Mouse (Mus musculus): ENCODE measurements at regions not wholly inside any gene's neighbourhood (a gene's known extent, or its start where the extent isn't known, plus 50 kb on each side); places are given as distances from the start of the nearest gene placed in this dataset.

GRCm38 (mm10) chr4:54652111-54653021 is 292.5 kb upstream of the Zfp462 start:
- no peak for TF ChIP-seq POLR2A (IDR thresholded peaks at IDR 0.05; ENCODE audit: extremely low read depth, insufficient read depth, low read length)
- no peak for TF ChIP-seq CTCF (IDR thresholded peaks at IDR 0.05; ENCODE audit: low read depth, low read length)

Data from liver, adult 2 months (tissue).